Mouse (Mus musculus): ENCODE measurements around the gene Fam72a. TPM values are rescaled to one million over a fixed set of nuclear protein-coding genes. Genes with fewer than 3 reads are reported as not detected.
A peak's percentile ranks its signal among the peaks of the same experiment; 100 is the strongest.

The Fam72a gene
- polyA plus RNA-seq, 1 experiment from 2014 or later: 2.3 TPM

- in situ Hi-C loops (cut with MboI; ENCODE audit: low pct_unique_long_range_greater_than_20kb): no loop called here
- DNase-seq (ENCODE audit: low read depth, low spot score) (no peak), ATAC-seq (no peak)
- CTCF ChIA-PET: no interaction called here
- POLR2A ChIA-PET: no interaction called here
- no peak for TF ChIP-seq CTCF (IDR thresholded peaks at IDR 0.05)
- peaks cover 7% of the 10 kb centered on the region for H3K27me3 ChIP-seq
These were observed 51.4 kb downstream of the Fam72a start for GRCm38 (mm10) chr1:131578943-131579680.

- no peak for TF ChIP-seq CTCF (IDR thresholded peaks at IDR 0.05)
- DNase-seq (ENCODE audit: low read depth, low spot score) (no peak), ATAC-seq (no peak)
- ChIA-PET POLR2A (interaction anchor here (0.6 kb wide), 1 partner anchor 595 kb away, joined by 4 read pairs; no protein-coding TSS in a partner anchor), CTCF (no interaction called here)
- in situ Hi-C loops (cut with MboI; ENCODE audit: low pct_unique_long_range_greater_than_20kb): no loop called here
- H3K27me3 ChIP-seq: peaks cover 7% of the 10 kb centered on the region
These were observed 52.7 kb downstream of the Fam72a start for GRCm38 (mm10) chr1:131580389-131580788.

- ChIA-PET POLR2A (no interaction called here), CTCF (no interaction called here)
- no peak for TF ChIP-seq CTCF (IDR thresholded peaks at IDR 0.05)
- no peaks in the 10 kb centered on the region for H3K27me3 ChIP-seq
- DNase-seq (ENCODE audit: low read depth, low spot score) (no peak), ATAC-seq (no peak)
- in situ Hi-C loops (cut with MboI; ENCODE audit: low pct_unique_long_range_greater_than_20kb): no loop called here
These were observed 55.9 kb downstream of the Fam72a start for GRCm38 (mm10) chr1:131583598-131583997.

- ChIA-PET CTCF (interaction anchor here (1.1 kb wide), 1 partner anchor 72 kb away, joined by 3 read pairs; no protein-coding TSS in a partner anchor), POLR2A (no interaction called here)
- TF ChIP-seq CTCF (IDR thresholded peaks at IDR 0.05): no peak
- H3K27me3 ChIP-seq: no peaks in the 10 kb centered on the region
- DNase-seq (ENCODE audit: low read depth, low spot score): peak; percentile 42
- in situ Hi-C loops (cut with MboI; ENCODE audit: low pct_unique_long_range_greater_than_20kb): no loop called here
- ATAC-seq: peak; percentile 39
These were observed 59.1 kb downstream of the Fam72a start for GRCm38 (mm10) chr1:131586836-131587235.

Other genes with a start within 250 kb of the Fam72a start
- 21.3 TPM for gene Ikbke, start 248.3 kb upstream of the Fam72a start, polyA plus RNA-seq (2021)
- 29.4 TPM for gene Srgap2, start 551 bp upstream of the Fam72a start, polyA plus RNA-seq (2021)
- gene Avpr1b, start 71.3 kb downstream of the Fam72a start, polyA plus RNA-seq (2021): not detected
- gene Ctse, start 110.4 kb downstream of the Fam72a start, polyA plus RNA-seq (2021): not detected
- 0.82 TPM for gene Rab7b, start 160.8 kb downstream of the Fam72a start, polyA plus RNA-seq (2021)
- 0.01 TPM for gene Slc26a9, start 216.1 kb downstream of the Fam72a start, polyA plus RNA-seq (2021)

All from Patski (cell line).